Mouse (Mus musculus): ENCODE data around the gene Sh2d1b2. TPM values are rescaled to one million over a fixed set of nuclear protein-coding genes. Genes with fewer than 3 reads are reported as not detected.

Sh2d1b2 gene
- total RNA-seq, 1 experiment = not detected

DNA sequence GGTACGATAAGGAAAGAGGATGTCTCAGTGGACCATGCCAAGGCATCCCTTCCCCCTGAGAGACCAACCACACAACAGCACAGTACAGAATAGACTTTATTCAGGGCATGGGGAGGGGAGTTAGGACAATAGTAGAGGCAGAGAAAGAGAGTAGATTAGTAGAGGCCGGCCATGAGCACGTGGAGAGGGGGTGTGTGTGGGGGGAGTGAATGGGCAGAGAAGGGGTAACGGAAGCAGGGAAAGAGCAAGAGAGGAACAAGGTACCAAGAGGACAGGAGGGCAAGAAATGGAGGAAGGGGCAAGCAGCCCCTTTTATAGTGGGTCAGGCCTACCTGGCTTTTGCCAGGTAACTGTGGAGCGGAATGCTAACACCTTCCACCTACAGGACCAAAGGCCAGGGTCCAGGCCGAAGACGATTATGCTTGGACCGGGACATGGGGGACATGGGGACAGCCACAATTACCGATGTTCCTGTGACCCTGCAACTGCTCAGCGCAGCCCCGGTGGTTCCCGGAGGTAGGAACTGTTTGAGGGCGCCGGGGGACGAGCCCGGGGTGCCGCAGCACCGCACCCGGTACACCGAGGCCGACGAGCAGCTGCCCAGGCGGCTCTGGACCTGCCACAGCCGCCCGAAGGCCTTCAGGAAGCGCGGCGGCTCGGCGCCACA, 22.5 kb downstream of the Sh2d1b2 start:
- Histone ChIP-seq H3K4me3 (ENCODE audit: insufficient read depth in 1 of 2, low read depth in 1 of 2, low read length in 2 of 2, poor library complexity in 1 of 2, severe bottlenecking in 1 of 2) (peak overlapping the region; percentile 54 to 64), H3K27ac (ENCODE audit: insufficient read depth, low read depth, low read length, poor library complexity, severe bottlenecking) (no peak overlapping the region), H3K36me3 (ENCODE audit: control insufficient read depth, insufficient read depth, low read length, poor library complexity, severe bottlenecking) (no peaks in the 10 kb centered on the region), H3K4me1 (ENCODE audit: control insufficient read depth in 2 of 2, insufficient read depth in 2 of 2, low read length in 2 of 2, poor library complexity in 1 of 2) (no peaks in the 10 kb centered on the region), H3K9ac (ENCODE audit: insufficient read depth, low read depth, low read length, poor library complexity, severe bottlenecking) (peak overlapping the region; percentile 68), H3K9me3 (ENCODE audit: control insufficient read depth, insufficient read depth, low read depth, low read length) (no peaks in the 10 kb centered on the region)
- in situ Hi-C loops (cut with MboI; ENCODE audit: low sequenced_read_pairs in 2 of 2, unreplicated experiment in 2 of 2) = no loop called here
- TF ChIP-seq ZC3H11A (IDR thresholded peaks at IDR 0.05; ENCODE audit: borderline replicate concordance, low read depth, low read length) (no peak), CHD2 (IDR thresholded peaks at IDR 0.05; ENCODE audit: low read depth, low read length) (no peak), MAFK (IDR thresholded peaks at IDR 0.05; ENCODE audit: insufficient read depth, low read depth, low read length) (no peak)
- DNase-seq (ENCODE audit: low read depth, low spot score) = no peak

DNA sequence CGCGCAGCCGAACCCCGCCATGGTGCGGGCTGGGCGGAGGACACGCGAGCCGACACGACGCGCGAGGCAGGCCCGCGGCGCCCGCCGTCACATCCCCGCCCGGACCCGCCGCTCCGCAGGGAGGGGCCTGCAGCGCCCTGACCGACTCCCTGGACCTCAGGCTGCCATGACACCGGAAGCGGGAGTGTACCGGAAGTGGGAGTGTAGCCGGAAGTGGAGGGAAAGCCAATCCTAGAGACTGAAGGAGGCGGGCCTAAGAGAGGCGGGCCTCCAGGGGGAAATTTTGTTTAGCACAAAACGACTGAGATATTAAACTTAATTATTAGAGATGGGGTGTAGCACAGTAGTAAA, 23.0 kb downstream of the Sh2d1b2 start:
- H3K4me1 ChIP-seq (ENCODE audit: control insufficient read depth in 2 of 2, insufficient read depth in 2 of 2, low read length in 2 of 2, poor library complexity in 1 of 2) = no peaks in the 10 kb centered on the region
- H3K9me3 ChIP-seq (ENCODE audit: control insufficient read depth, insufficient read depth, low read depth, low read length) = no peaks in the 10 kb centered on the region
- no peaks in the 10 kb centered on the region for H3K36me3 ChIP-seq (ENCODE audit: control insufficient read depth, insufficient read depth, low read length, poor library complexity, severe bottlenecking)
- H3K9ac ChIP-seq (ENCODE audit: insufficient read depth, low read depth, low read length, poor library complexity, severe bottlenecking) = peak overlapping the region; percentile 68; the same call in 1 of the 2 replicates
- no peak for TF ChIP-seq CHD2 (IDR thresholded peaks at IDR 0.05; ENCODE audit: low read depth, low read length)
- TF ChIP-seq ZNF384 (IDR thresholded peaks at IDR 0.05; ENCODE audit: low read depth, low read length) = no peak
- no peak for TF ChIP-seq HCFC1 (IDR thresholded peaks at IDR 0.05; ENCODE audit: borderline replicate concordance, insufficient read depth, low read length)
- TF ChIP-seq ZC3H11A (IDR thresholded peaks at IDR 0.05; ENCODE audit: borderline replicate concordance, low read depth, low read length) = no peak
- no peak for TF ChIP-seq MAFK (IDR thresholded peaks at IDR 0.05; ENCODE audit: insufficient read depth, low read depth, low read length)
- in situ Hi-C loops (cut with MboI; ENCODE audit: low sequenced_read_pairs in 2 of 2, unreplicated experiment in 2 of 2) = no loop called here
- H3K4me3 ChIP-seq (ENCODE audit: insufficient read depth in 1 of 2, low read depth in 1 of 2, low read length in 2 of 2, poor library complexity in 1 of 2, severe bottlenecking in 1 of 2) = peak overlapping the region; percentile 59 to 64
- no peak overlapping the region for H3K27ac ChIP-seq (ENCODE audit: insufficient read depth, low read depth, low read length, poor library complexity, severe bottlenecking)
- DNase-seq (ENCODE audit: low read depth, low spot score) = peak; percentile 60

DNA sequence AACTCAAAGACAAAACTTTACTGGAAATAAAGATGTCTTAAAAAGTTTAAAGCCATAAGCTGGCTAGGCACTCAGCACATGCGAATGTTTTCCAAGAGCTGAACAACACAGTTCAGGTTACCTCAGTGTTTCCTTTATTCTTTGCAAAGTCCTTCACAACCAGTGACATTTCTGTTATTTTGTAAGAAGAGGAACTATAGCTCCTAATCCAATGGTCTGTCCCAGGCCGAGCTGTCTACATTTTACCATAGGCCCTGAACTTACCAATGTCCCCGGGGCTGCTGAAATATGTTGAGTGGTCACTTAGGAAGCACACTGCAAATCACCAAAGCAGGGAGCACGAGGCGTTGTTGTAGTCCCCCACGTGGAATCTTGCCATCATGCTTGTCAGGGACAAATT, 37.7 kb downstream of the Sh2d1b2 start:
- DNase-seq (ENCODE audit: low read depth, low spot score) = no peak
- in situ Hi-C loops (cut with MboI; ENCODE audit: low sequenced_read_pairs in 2 of 2, unreplicated experiment in 2 of 2) = no loop called here
- TF ChIP-seq ZNF384 (IDR thresholded peaks at IDR 0.05; ENCODE audit: low read depth, low read length) = no peak
- TF ChIP-seq MAFK (IDR thresholded peaks at IDR 0.05; ENCODE audit: insufficient read depth, low read depth, low read length) = no peak
- no peak for TF ChIP-seq ZC3H11A (IDR thresholded peaks at IDR 0.05; ENCODE audit: borderline replicate concordance, low read depth, low read length)
- no peak for TF ChIP-seq CHD2 (IDR thresholded peaks at IDR 0.05; ENCODE audit: low read depth, low read length)
- no peak for TF ChIP-seq HCFC1 (IDR thresholded peaks at IDR 0.05; ENCODE audit: borderline replicate concordance, insufficient read depth, low read length)
- no peak overlapping the region for H3K27ac ChIP-seq (ENCODE audit: insufficient read depth, low read depth, low read length, poor library complexity, severe bottlenecking)
- no peaks in the 10 kb centered on the region for H3K4me1 ChIP-seq (ENCODE audit: control insufficient read depth in 2 of 2, insufficient read depth in 2 of 2, low read length in 2 of 2, poor library complexity in 1 of 2)
- no peak overlapping the region for H3K9ac ChIP-seq (ENCODE audit: insufficient read depth, low read depth, low read length, poor library complexity, severe bottlenecking)
- no peak overlapping the region for H3K4me3 ChIP-seq (ENCODE audit: insufficient read depth in 1 of 2, low read depth in 1 of 2, low read length in 2 of 2, poor library complexity in 1 of 2, severe bottlenecking in 1 of 2)
- H3K36me3 ChIP-seq (ENCODE audit: control insufficient read depth, insufficient read depth, low read length, poor library complexity, severe bottlenecking) = no peaks in the 10 kb centered on the region
- H3K9me3 ChIP-seq (ENCODE audit: control insufficient read depth, insufficient read depth, low read depth, low read length) = no peaks in the 10 kb centered on the region

DNA sequence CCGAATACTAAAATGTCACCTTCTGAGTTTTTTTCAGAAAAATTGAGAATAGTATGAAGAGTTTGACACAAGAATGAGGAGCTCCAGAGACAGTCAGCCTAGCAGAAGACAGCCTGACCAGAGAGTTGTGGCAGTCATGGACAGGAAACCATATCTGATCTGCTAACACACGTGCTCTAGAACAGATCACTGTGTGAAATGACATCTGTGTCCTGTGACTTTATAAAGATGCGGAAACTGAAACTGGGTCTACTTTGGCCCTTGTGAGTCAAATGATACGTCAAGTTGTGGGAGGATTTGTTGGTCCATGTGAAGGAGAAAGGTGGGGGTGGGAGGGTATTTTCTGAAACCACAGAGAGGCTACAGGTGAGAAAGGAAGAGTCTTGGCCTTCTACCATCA, 38.1 kb downstream of the Sh2d1b2 start:
- no peak for DNase-seq (ENCODE audit: low read depth, low spot score)
- Histone ChIP-seq H3K27ac (ENCODE audit: insufficient read depth, low read depth, low read length, poor library complexity, severe bottlenecking) (no peak overlapping the region), H3K36me3 (ENCODE audit: control insufficient read depth, insufficient read depth, low read length, poor library complexity, severe bottlenecking) (no peaks in the 10 kb centered on the region), H3K9me3 (ENCODE audit: control insufficient read depth, insufficient read depth, low read depth, low read length) (no peaks in the 10 kb centered on the region), H3K9ac (ENCODE audit: insufficient read depth, low read depth, low read length, poor library complexity, severe bottlenecking) (no peak overlapping the region), H3K4me3 (ENCODE audit: insufficient read depth in 1 of 2, low read depth in 1 of 2, low read length in 2 of 2, poor library complexity in 1 of 2, severe bottlenecking in 1 of 2) (no peak overlapping the region), H3K4me1 (ENCODE audit: control insufficient read depth in 2 of 2, insufficient read depth in 2 of 2, low read length in 2 of 2, poor library complexity in 1 of 2) (no peaks in the 10 kb centered on the region)
- in situ Hi-C loops (cut with MboI; ENCODE audit: low sequenced_read_pairs in 2 of 2, unreplicated experiment in 2 of 2) = no loop called here
- TF ChIP-seq MAFK (IDR thresholded peaks at IDR 0.05; ENCODE audit: insufficient read depth, low read depth, low read length) (no peak), ZNF384 (IDR thresholded peaks at IDR 0.05; ENCODE audit: low read depth, low read length) (no peak), ZC3H11A (IDR thresholded peaks at IDR 0.05; ENCODE audit: borderline replicate concordance, low read depth, low read length) (no peak), CHD2 (IDR thresholded peaks at IDR 0.05; ENCODE audit: low read depth, low read length) (no peak), HCFC1 (IDR thresholded peaks at IDR 0.05; ENCODE audit: borderline replicate concordance, insufficient read depth, low read length) (no peak)

DNA sequence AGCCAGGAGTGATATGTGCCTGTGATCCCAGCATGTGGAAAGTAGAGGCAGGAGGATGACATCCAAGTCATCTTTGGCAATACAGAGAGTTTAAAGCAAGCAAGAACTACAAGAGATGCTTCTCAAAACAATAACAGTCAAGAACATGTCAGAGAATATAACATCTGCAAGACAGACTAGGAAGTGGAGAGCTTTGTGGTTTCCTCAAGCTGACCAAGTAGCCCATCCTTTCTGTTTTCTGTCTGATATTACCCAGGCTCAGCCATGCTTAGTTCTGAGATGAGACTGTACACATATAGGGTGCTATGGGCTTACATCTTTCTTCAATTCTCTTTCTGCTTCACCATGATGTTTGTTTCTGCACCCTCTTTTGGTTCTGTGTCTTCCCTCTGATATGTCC, 40.7 kb downstream of the Sh2d1b2 start:
- TF ChIP-seq ZNF384 (IDR thresholded peaks at IDR 0.05; ENCODE audit: low read depth, low read length) (no peak), MAFK (IDR thresholded peaks at IDR 0.05; ENCODE audit: insufficient read depth, low read depth, low read length) (no peak), ZC3H11A (IDR thresholded peaks at IDR 0.05; ENCODE audit: borderline replicate concordance, low read depth, low read length) (no peak)
- H3K4me3 ChIP-seq (ENCODE audit: insufficient read depth in 1 of 2, low read depth in 1 of 2, low read length in 2 of 2, poor library complexity in 1 of 2, severe bottlenecking in 1 of 2) = no peak overlapping the region
- DNase-seq (ENCODE audit: low read depth, low spot score) = no peak
- no peak overlapping the region for H3K9ac ChIP-seq (ENCODE audit: insufficient read depth, low read depth, low read length, poor library complexity, severe bottlenecking)
- H3K27ac ChIP-seq (ENCODE audit: insufficient read depth, low read depth, low read length, poor library complexity, severe bottlenecking) = no peak overlapping the region
- H3K36me3 ChIP-seq (ENCODE audit: control insufficient read depth, insufficient read depth, low read length, poor library complexity, severe bottlenecking) = no peaks in the 10 kb centered on the region
- no peaks in the 10 kb centered on the region for H3K4me1 ChIP-seq (ENCODE audit: control insufficient read depth in 2 of 2, insufficient read depth in 2 of 2, low read length in 2 of 2, poor library complexity in 1 of 2)
- in situ Hi-C loops (cut with MboI; ENCODE audit: low sequenced_read_pairs in 2 of 2, unreplicated experiment in 2 of 2) = no loop called here
- no peaks in the 10 kb centered on the region for H3K9me3 ChIP-seq (ENCODE audit: control insufficient read depth, insufficient read depth, low read depth, low read length)

Measured in ES-E14 (cell line).